Mouse (Mus musculus) heart, embryonic 14.5 days (tissue): ENCODE data around the gene Hsd17b12. TPM values are rescaled to one million over a fixed set of nuclear protein-coding genes. Genes with fewer than 3 reads are reported as not detected.

Source experiments
- ATAC-seq: fragments of 200-750 bp; cut with Nextera tagmentation; 2 replicates; pipeline ENCODE4 v1.8.0; 2017; ENCODE audit warnings: low read depth, moderate TSS enrichment; ENCODE audit not compliant: insufficient number of reproducible peaks, insufficient read depth, low FRiP score
- H3K27ac ChIP-seq, 2 experiments: fragments of 200-500 bp in 1 of 2; fragments of 300-500 bp in 1 of 2; sonication (generic) in 1 of 2; replicated peaks in 1 of 2; 2 replicates each; pipeline ENCODE4 v1.5.1; 2012 to 2014; ENCODE audit warnings: low read depth in 2 of 2, low read length in 2 of 2, control low read depth in 1 of 2, mild to moderate bottlenecking in 1 of 2, mixed read lengths in 1 of 2; ENCODE audit not compliant: control insufficient read depth in 1 of 2, insufficient read depth in 1 of 2
- H3K27me3 ChIP-seq: fragments of 300-500 bp; sonication (generic); 2 replicates; pipeline ENCODE4 v1.6.1; 2014; ENCODE audit warnings: mild to moderate bottlenecking, low read length, control low read depth; ENCODE audit not compliant: control insufficient read depth, insufficient read depth
- H3K36me3 ChIP-seq: fragments of 300-500 bp; sonication (generic); 2 replicates; pipeline ENCODE4 v1.6.1; 2014; ENCODE audit warnings: mild to moderate bottlenecking, control low read depth, low read length, mixed read lengths; ENCODE audit not compliant: control insufficient read depth, insufficient read depth
- H3K4me1 ChIP-seq, 2 experiments: fragments of 200-500 bp in 1 of 2; fragments of 300-500 bp in 1 of 2; sonication (generic) in 1 of 2; 2 replicates each; pipeline ENCODE4 v1.6.1; 2012 to 2014; ENCODE audit warnings: low read length in 2 of 2, control low read depth in 1 of 2, mixed read lengths in 1 of 2; ENCODE audit not compliant: control insufficient read depth in 2 of 2, insufficient read depth in 2 of 2
- H3K4me2 ChIP-seq: fragments of 300-500 bp; sonication (generic); 2 replicates; pipeline ENCODE4 v1.6.1; 2014; ENCODE audit warnings: mild to moderate bottlenecking, low read length
- H3K4me3 ChIP-seq, 2 experiments: fragments of 200-500 bp in 1 of 2; fragments of 300-500 bp in 1 of 2; sonication (generic) in 1 of 2; 2 replicates each; pipeline ENCODE4 v1.5.1; 2012 to 2014; ENCODE audit warnings: low read length in 2 of 2, mild to moderate bottlenecking in 2 of 2, control low read depth in 1 of 2, low read depth in 1 of 2, moderate library complexity in 1 of 2; ENCODE audit not compliant: control insufficient read depth in 1 of 2, insufficient read depth in 1 of 2
- H3K9ac ChIP-seq: fragments of 300-500 bp; sonication (generic); 2 replicates; pipeline ENCODE4 v1.6.1; 2014; ENCODE audit warnings: mild to moderate bottlenecking, low read length
- H3K9me3 ChIP-seq: fragments of 300-500 bp; sonication (generic); 2 replicates; pipeline ENCODE4 v1.6.1; 2016; ENCODE audit warnings: low read length, control low read depth; ENCODE audit not compliant: control insufficient read depth
- WGBS: fragments of 180-500 bp; shearing (Covaris S2); extraction: QIAGEN DNeasy Blood & Tissue Kit; methylation state at CpG from one replicate; pipeline ENCODE4 v1.1.7; 2014; 5-methylcytosine and 5-hydroxymethylcytosine counted together
- polyA plus RNA-seq: library from polyadenylated mRNA; unstranded; fragments of >200 nt; fragmentation: Nextera tagmentation; extraction: Ambion mirVana; gene quantifications from 2 replicates; pipeline ENCODE4 v1.2.1, GENCODE M21; 2014

Gene Hsd17b12
- polyA plus RNA-seq, 1 experiment from 2014 or later = 61.5 TPM

GRCm38 (mm10) chr2:94066540-94067135, 91.1 kb downstream of the Hsd17b12 start:
- H3K4me3 ChIP-seq = no peak overlapping the region
- no peak overlapping the region for H3K9ac ChIP-seq
- no peaks in the 10 kb centered on the region for H3K9me3 ChIP-seq
- ATAC-seq = no peak
- WGBS = 34% methylated on average over 5 of the region's 5 CpGs
- 0 out of 2 replicates have a peak, but pooled peaks cover 3% of the 10 kb centered on the region for H3K36me3 ChIP-seq
- H3K27ac ChIP-seq = no peak overlapping the region
- H3K4me2 ChIP-seq = no peak overlapping the region
- H3K4me1 ChIP-seq = peaks cover 3 to 6% of the 10 kb centered on the region in 2 experiments; a peak in 2 of 4 replicates
- H3K27me3 ChIP-seq = no peaks in the 10 kb centered on the region

- no peak overlapping the region for H3K27ac ChIP-seq
- H3K36me3 ChIP-seq = 0 out of 2 replicates have a peak, but pooled peaks cover 3% of the 10 kb centered on the region
- WGBS = 71% methylated on average over 7 of the region's 7 CpGs
- no peak overlapping the region for H3K9ac ChIP-seq
- H3K4me3 ChIP-seq = no peak overlapping the region
- ATAC-seq = no peak
- H3K27me3 ChIP-seq = no peaks in the 10 kb centered on the region
- no peaks in the 10 kb centered on the region for H3K9me3 ChIP-seq
- peaks cover 3 to 6% of the 10 kb centered on the region in 2 experiments; a peak in 2 of 4 replicates for H3K4me1 ChIP-seq
- no peak overlapping the region for H3K4me2 ChIP-seq
These were observed 91.6 kb downstream of the Hsd17b12 start for GRCm38 (mm10) chr2:94066120-94066519.

- Histone ChIP-seq H3K4me3 (no peak overlapping the region), H3K9ac (no peak overlapping the region), H3K27me3 (no peaks in the 10 kb centered on the region), H3K36me3 (0 out of 2 replicates have a peak, but pooled peaks cover 3% of the 10 kb centered on the region), H3K9me3 (no peaks in the 10 kb centered on the region), H3K4me2 (no peak overlapping the region), H3K27ac (no peak overlapping the region), H3K4me1 (peaks cover 0 to 9% of the 10 kb centered on the region in 2 experiments; a peak in 1 of 4 replicates)
- no peak for ATAC-seq
- 84% methylated on average over 4 of the region's 4 CpGs for WGBS
These were observed 95.0 kb downstream of the Hsd17b12 start for GRCm38 (mm10) chr2:94062791-94063190.

- Histone ChIP-seq H3K4me1 (peaks cover 0 to 5% of the 10 kb centered on the region in 2 experiments; a peak in 1 of 4 replicates), H3K4me3 (no peak overlapping the region), H3K36me3 (no peaks in the 10 kb centered on the region), H3K4me2 (no peak overlapping the region), H3K27ac (no peak overlapping the region), H3K9ac (no peak overlapping the region), H3K27me3 (no peaks in the 10 kb centered on the region), H3K9me3 (no peaks in the 10 kb centered on the region)
- no peak for ATAC-seq
- 77% methylated on average over 5 of the region's 5 CpGs for WGBS
These were observed 98.3 kb downstream of the Hsd17b12 start for GRCm38 (mm10) chr2:94059459-94059858.

- ATAC-seq = no peak
- H3K27me3 ChIP-seq = no peaks in the 10 kb centered on the region
- H3K36me3 ChIP-seq = no peaks in the 10 kb centered on the region
- no peak overlapping the region for H3K9ac ChIP-seq
- H3K9me3 ChIP-seq = no peaks in the 10 kb centered on the region
- H3K4me1 ChIP-seq = peaks cover 0 to 7% of the 10 kb centered on the region in 2 experiments; a peak in 2 of 4 replicates
- no peak overlapping the region for H3K4me2 ChIP-seq
- H3K4me3 ChIP-seq = no peak overlapping the region
- H3K27ac ChIP-seq = no peak overlapping the region
These were observed 103.0 kb downstream of the Hsd17b12 start for GRCm38 (mm10) chr2:94054813-94055212.

GRCm38 (mm10) chr2:94051952-94052351, 105.8 kb downstream of the Hsd17b12 start:
- Histone ChIP-seq H3K36me3 (no peaks in the 10 kb centered on the region), H3K4me3 (no peak overlapping the region), H3K4me2 (no peak overlapping the region), H3K9ac (no peak overlapping the region), H3K27ac (no peak overlapping the region), H3K4me1 (peaks cover 2 to 14% of the 10 kb centered on the region in 2 experiments; a peak in 2 of 4 replicates), H3K9me3 (no peaks in the 10 kb centered on the region), H3K27me3 (no peaks in the 10 kb centered on the region)
- no peak for ATAC-seq
- 87% methylated on average over 5 of the region's 5 CpGs for WGBS

GRCm38 (mm10) chr2:94050901-94051300, 106.9 kb downstream of the Hsd17b12 start:
- Histone ChIP-seq H3K4me2 (no peak overlapping the region), H3K9ac (no peak overlapping the region), H3K36me3 (no peaks in the 10 kb centered on the region), H3K9me3 (no peaks in the 10 kb centered on the region), H3K27me3 (no peaks in the 10 kb centered on the region), H3K4me3 (no peak overlapping the region), H3K4me1 (peaks cover 4 to 20% of the 10 kb centered on the region in 2 experiments; a peak in 3 of 4 replicates), H3K27ac (no peak overlapping the region)
- WGBS = 90% methylated on average over 3 of the region's 3 CpGs
- no peak for ATAC-seq
